Mouse (Mus musculus) adrenal gland, postnatal 10 days (tissue): ENCODE data around the gene Grik2. TPM values are rescaled to one million over a fixed set of nuclear protein-coding genes. Genes with fewer than 3 reads are reported as not detected.

Source experiments
- DNase-seq: peaks from one replicate; pipeline ENCODE4 v3.0.0; 2021; ENCODE audit warnings: mixed read lengths
- long read RNA-seq, 2 experiments: library from polyadenylated mRNA; stranded (forward); transcript quantifications; one replicate each; pipeline ENCODE4 v2.0.0; 2021
- total RNA-seq, 2 experiments: library from RNA; stranded (reverse); gene quantifications; 2 replicates each; pipeline ENCODE4 v1.2.3; 2021

The Grik2 gene
- total RNA-seq: 1 to 10 TPM; 1.5 to 3.0 TPM
- long read RNA-seq, experiment 1: 0 reads
- long read RNA-seq, experiment 2, partial matches to known transcripts: 1 of 2 reads
- long read RNA-seq, experiment 2, other reads (novel, unspliced or antisense): 1 of 2 reads

DNA sequence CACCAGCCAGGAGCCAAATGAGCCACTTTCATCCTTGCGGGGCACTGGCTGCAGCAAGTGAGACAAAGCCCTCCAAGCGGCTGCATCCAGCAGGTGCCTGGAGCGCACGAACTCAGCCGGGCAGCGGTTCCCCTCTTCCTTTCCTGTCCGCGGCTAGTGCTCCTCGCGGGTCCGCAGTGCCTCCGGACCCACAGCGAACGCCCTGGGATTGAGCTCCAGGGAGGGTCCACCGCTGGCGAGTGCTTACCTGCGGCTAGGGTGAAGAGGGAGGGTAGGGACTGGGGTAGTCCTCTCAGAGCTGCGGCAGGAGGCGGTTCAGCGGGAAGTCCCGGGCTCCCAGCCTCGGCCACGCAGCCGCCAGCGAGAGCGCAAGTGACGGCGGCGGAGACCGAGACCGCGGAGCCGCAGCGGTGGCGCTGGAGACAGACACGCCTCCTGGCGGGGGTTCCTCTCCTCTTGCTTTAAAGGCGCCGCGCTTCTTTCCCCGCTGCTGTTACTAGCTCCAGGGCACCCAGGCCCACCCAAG is at the start of gene Grik2:
Grik2 (minus strand) TSS at position 386 of the 526 bp plus-strand sequence.
- peak; percentile 65 for DNase-seq

DNA sequence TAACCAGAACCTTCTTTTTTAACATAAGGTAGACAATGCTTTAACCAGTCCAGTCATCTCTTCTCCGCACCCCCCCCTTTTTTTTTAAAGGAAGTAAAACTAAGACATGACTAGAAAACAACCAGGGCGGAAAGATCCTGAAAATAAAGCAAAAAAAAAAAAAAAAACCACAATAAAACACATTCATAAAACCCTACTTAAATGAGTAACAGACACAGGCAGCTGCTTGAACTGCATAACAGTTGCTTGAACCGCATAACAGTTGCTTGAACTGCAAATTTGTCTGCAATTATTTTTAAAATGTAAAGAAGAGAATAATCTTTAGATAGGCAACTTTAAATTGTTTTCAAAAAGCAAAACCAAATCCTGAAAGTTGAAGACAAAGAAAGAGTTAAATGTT is 45.8 kb upstream of the Grik2 start:
- no peak for DNase-seq

DNA sequence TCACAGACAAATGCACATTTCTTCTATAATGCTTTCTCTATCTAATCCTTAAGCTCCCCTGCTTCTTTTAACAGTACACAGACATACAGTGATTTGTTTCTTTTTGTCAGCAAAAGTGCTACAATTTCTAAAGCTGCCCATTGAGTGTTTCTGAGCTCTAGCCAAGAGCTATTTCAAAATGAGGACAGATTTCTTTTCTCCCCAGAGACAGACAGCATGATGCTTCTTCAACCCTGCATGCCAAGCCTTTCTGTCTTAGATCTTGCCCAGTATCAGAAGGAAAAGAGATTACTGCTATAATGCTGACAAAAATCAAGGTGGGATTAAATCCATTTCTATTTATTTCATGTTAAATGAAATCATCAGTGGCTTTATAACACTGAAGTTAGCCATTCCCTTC is 18.7 kb upstream of the Grik2 start:
- DNase-seq: no peak

DNA sequence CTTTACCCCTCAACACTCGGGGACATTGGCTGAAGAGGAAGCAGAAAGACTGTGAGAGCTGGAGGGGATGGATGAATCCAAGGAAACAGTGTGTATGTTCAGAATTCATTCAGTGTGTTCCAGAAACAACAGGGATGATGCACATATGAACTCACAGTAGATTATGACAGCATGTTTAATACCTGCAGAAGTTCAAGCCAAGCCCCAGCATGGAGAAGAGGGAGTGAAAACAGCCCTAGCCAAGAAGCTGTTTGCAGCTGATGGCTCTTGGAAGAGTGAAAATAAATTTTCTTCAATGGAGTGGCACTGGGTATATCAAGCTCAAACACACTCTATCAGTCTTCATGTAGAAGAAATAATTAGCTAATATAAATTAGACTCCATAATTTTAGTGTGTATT is 12.4 kb upstream of the Grik2 start:
- no peak for DNase-seq

DNA sequence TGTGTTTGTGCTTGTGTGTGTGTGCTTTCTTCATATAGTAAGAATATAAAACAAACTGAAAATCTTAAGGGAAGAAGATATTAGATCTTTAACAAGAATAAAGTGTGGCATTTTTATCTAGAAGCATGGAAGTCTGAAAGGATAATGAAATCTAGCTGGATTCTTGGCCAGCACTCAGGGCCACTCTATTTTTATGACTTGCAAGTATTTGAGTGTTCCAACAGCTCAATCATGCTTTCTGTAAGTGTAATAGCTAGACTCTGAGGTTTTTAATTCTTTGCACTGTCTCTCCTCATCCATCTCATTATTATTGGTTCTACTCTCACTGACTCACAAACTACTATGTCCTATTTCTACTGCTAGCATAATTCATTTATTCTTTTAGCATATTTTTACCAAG is 5.6 kb upstream of the Grik2 start:
- DNase-seq: no peak

- no peak for DNase-seq
Measured at GRCm38 (mm10) chr10:49790326-49790725, 1.8 kb upstream of the Grik2 start.

DNA sequence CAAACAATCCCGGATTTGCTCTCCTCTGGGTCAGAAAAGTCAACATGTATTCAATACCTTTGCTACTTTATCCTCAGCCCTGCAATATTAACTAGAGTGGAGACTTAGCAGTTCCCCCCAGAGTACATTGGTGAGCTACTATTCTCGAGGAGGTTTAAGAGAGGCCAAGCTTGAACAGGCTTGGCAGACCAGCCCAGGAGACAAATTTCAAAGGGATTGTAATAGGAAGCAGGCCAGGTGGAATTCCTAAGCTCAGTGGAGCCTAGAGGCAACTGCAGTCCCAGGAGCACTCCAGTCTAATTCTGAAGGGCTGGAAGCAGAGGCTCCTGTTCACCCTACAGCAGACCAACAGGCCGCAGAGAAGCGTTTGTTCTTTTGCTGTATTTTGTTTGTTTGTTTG is 1.1 kb upstream of the Grik2 start:
- no peak for DNase-seq

DNA sequence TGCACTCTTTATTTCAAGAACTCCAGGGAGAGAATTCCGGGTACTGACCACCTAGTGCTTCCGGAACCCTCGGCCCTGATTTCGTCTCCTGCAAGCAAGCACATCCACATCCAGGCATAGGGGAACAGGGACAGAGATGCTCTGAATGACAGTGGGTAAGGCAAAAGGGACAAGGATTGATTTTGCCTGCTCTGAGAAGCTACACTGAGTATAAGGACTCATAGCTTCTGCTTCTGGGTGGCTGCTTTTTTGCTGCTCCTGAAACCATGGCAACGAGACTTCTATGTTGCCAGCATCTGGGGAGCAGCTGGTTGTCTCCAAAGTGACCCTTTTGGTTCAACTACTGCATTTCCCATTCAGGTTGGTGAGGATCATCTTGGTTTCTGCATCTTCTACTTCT is 348 bp upstream of the Grik2 start:
- DNase-seq: no peak

DNA sequence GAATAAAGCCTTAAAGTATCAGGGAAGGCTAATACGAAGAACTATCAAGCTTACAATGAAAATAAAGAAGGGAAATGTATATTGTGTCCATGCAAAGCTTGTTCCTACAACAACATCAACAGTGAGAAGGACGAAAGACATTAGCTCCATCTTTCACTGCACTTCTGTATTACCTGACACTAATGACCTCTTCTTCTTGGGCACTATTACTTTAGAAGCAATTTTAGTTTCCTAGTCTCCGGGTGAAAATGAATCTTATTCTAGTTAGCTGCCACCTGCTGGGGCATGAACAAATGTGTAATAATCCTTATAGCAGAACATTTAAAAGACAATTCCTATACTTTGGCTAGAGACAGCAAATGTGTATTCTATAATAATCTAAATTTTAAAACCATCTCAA is 1.9 kb downstream of the Grik2 start:
- no peak for DNase-seq

- no peak for DNase-seq
Measured at GRCm38 (mm10) chr10:49785477-49785876, 3.1 kb downstream of the Grik2 start.

GRCm38 (mm10) chr10:49784831-49785230 is 3.7 kb downstream of the Grik2 start:
- DNase-seq: no peak

DNA sequence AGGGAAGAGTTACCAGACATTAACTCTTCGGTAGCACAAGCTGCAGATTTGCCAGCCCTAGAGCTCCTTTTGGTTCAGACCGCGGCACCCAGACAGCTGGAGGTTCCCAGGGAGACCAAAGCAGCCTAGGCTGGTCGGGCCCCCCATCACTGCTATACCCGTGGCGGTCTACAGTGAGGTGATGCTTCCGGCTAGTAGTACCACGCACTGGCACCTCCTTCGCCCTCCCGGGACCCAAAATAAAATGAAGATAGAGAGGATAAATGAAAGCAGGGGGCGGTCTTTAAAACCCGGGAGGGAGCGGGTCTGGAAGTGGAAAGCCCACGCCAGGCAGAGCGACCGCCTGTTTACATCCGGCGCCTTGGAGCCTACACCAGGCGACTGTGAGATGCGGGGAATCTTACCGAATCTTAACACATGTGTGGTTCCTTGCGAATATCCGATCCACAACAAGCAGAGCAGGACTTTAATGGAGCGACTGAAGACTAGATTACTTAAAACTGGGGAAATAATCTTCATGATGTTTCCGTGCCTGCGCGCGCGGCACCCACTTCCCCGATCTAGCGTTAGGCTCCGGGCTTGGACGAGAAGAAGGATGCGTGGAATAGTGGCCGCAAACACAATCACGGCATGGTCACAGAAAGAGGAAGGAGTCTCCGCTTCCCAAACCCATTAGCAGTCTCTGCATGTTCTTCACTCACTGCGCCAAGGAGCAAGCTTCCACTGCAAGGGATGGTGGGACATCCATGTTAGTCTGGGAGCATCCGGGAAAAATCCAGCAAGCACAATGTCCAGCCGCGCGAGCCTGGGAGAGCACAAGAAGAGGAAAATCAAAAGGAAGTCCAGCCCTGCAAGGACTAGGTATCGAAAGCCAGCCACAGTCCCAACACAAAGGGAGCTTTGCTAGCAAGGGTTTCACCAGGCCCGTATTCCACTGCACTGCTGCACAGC is 5.5 kb downstream of the Grik2 start:
- DNase-seq: peak; percentile 7

- no peak for DNase-seq
Measured at GRCm38 (mm10) chr10:49782061-49782460, 6.5 kb downstream of the Grik2 start.

GRCm38 (mm10) chr10:49780430-49780829 is 8.1 kb downstream of the Grik2 start:
- DNase-seq: no peak

- DNase-seq: no peak
Measured at GRCm38 (mm10) chr10:49768897-49769296, 19.7 kb downstream of the Grik2 start.

GRCm38 (mm10) chr10:49767556-49767955 is 21.0 kb downstream of the Grik2 start:
- no peak for DNase-seq

GRCm38 (mm10) chr10:49762607-49763006 is 26.0 kb downstream of the Grik2 start:
- DNase-seq: no peak

DNA sequence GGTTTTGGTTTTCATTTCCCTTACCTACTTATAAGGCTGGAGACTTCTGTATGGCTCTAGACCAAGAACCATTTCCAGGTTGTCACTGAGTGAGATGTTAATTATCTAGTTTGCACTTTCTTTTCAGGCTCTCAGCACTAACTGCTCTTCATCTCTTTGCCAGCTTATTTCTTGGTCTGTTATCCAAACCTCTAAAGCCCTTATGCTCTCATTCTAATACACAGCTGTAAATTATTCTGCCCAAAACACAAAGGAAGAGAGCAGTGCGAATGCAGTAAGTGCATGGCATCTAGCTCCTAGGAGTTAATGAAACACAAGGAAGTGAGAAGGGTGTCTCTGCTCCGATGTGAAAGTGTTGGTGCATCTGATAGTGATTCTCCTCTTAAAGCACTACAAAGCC is 36.8 kb downstream of the Grik2 start:
- DNase-seq: no peak

DNA sequence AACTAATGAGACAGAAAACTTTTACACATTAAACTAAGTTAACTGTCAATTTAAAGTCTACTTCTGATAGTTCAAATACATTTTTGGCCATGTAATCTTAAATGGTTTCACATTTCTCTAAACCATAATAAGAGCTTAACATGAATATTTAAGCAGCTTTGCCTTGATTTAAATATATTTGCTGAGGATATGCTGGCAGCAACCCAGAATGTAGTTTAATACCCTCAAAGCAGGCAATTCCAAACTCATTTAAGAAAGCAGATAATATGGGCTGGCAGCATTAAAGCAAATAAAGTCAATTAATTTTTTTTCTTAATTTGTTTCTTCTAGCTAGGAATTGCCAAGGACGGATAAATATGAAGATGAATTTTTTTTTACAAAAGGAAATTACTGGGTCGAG is 56.7 kb downstream of the Grik2 start:
- no peak for DNase-seq

- no peak for DNase-seq
Measured at GRCm38 (mm10) chr10:49723706-49724105, 64.9 kb downstream of the Grik2 start.

DNA sequence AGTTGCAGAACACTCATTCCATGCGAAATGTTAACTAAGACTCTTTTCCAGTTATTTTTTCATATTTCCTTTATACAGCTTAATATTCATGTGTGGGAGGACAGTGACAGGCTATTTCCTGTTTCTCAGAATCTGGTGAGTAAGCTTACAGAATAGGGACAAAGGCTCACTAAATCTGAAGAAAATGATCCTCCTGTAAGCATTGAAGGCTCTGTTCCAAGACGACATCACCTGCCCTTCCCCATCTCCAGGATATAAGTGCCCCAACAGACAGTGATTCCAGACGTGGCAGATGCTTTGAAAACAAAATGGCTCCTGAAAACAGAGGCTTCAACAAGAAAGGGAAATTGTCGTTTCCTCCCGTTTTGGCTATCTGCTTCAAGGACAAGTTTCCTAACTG is 71.7 kb downstream of the Grik2 start:
- no peak for DNase-seq

DNA sequence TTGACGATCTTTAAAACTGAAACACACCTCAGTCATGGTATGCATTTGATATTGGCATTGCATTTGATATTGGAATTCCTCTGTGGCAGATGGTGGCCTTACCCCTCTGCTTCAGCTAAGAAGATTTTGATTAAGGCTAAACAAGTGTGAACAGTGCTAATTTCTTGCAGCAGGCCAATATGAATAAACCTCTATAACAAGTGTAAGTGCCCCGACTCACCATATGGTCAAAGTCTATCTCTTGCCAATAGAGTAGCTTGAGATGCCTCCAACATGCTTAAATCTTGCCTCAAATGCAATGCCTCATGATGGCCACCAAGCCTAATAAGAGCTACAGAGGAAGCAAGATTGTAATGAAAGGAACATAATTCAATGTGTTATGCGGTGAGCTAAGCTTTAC is 78.8 kb downstream of the Grik2 start:
- no peak for DNase-seq

DNA sequence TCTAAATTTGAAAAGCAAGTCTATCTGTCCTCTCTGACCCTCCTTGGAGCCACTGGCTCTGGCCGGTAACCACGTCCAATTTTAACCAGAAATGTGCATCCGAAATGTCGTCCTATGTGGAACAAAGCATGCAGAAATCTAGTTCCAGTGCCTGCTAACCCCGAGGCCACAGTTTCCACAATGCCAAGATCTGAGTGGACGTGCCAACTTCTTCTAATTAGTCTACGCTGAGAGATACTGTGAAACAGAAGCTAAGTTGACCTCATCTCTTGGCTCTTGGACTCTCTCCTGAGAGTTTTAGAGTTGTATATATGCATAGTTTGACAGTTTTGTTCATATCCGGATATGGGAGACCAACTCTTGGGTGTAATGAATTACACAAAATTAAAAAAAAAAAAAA is 84.1 kb downstream of the Grik2 start:
- no peak for DNase-seq

DNA sequence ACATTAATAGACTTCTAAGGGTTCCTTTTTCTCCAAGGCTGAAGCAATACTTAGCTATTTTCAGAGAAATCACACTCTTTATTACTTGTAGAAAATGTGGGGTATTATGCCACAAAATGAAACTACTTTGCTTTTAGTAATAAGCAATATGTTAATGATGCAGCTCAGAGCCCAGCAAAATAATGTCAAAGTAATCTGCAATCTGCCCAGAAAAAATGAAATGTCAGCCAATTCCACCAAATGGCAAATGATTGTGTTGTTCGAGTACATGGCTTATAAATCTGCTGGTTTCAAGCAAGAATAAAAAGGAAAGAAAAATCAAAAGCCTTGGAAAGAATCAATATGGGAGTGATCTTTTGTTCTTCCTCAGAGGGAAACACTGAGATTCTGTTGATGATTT is 136.2 kb downstream of the Grik2 start:
- DNase-seq: no peak
